Mouse (Mus musculus) cerebellum, postnatal 36 days (tissue): ENCODE data around the gene Acap1.

Source experiments
- DNase-seq, 2 experiments: peaks; one replicate each; pipeline ENCODE4 v3.0.0; 2021 to 2022; ENCODE audit warnings: mixed read lengths in 2 of 2

Gene Acap1

GRCm38 (mm10) chr11:69901406-69901846 lies 6.1 kb upstream of the Acap1 start:
- peak; percentile 94 to 95 for DNase-seq

GRCm38 (mm10) chr11:69900471-69901405 lies 5.4 kb upstream of the Acap1 start, which contains the start of the genes 2810408A11Rik and Neurl4:
2810408A11Rik (minus strand) TSS chr11:69900987.
Neurl4 (plus strand) TSS chr11:69901072.
- DNase-seq = peak; percentile 85 to 87

GRCm38 (mm10) chr11:69899870-69900269 lies 4.5 kb upstream of the Acap1 start:
- DNase-seq = no peak

- DNase-seq = no peak
Observed at GRCm38 (mm10) chr11:69894671-69895070, 668 bp downstream of the Acap1 start.

- DNase-seq = no peak
Observed at GRCm38 (mm10) chr11:69891482-69891881, 3.9 kb downstream of the Acap1 start.

- no peak for DNase-seq
Observed at GRCm38 (mm10) chr11:69886907-69887635, 8.3 kb downstream of the Acap1 start.

GRCm38 (mm10) chr11:69884663-69885062 lies 10.7 kb downstream of the Acap1 start:
- no peak for DNase-seq

GRCm38 (mm10) chr11:69884240-69884639 lies 11.1 kb downstream of the Acap1 start:
- DNase-seq = no peak

- DNase-seq = no peak
Observed at GRCm38 (mm10) chr11:69883527-69884151, 11.7 kb downstream of the Acap1 start.

- peak; percentile 41 to 45 for DNase-seq
Observed at GRCm38 (mm10) chr11:69883066-69883465, 12.3 kb downstream of the Acap1 start.

GRCm38 (mm10) chr11:69881787-69882670 lies 13.3 kb downstream of the Acap1 start:
- DNase-seq = no peak

- peak; percentile 69 to 81 for DNase-seq
Observed at GRCm38 (mm10) chr11:69880853-69881603, 14.3 kb downstream of the Acap1 start, which contains the start of gene Kctd11. Kctd11 (minus strand) TSS chr11:69881406.

- peak; percentile 63 to 64 for DNase-seq
Observed at GRCm38 (mm10) chr11:69880506-69880852, 14.9 kb downstream of the Acap1 start.

GRCm38 (mm10) chr11:69879711-69880110 lies 15.6 kb downstream of the Acap1 start:
- DNase-seq = no peak

- DNase-seq = no peak
Observed at GRCm38 (mm10) chr11:69878952-69879351, 16.4 kb downstream of the Acap1 start.

- DNase-seq = no peak
Observed at GRCm38 (mm10) chr11:69878399-69878798, 16.9 kb downstream of the Acap1 start.

- no peak for DNase-seq
Observed at GRCm38 (mm10) chr11:69877878-69878277, 17.5 kb downstream of the Acap1 start, which contains the start of gene Tmem95. Tmem95 (minus strand) TSS chr11:69878018.

- DNase-seq = peak; percentile 86 to 87
Observed at GRCm38 (mm10) chr11:69876867-69877266, 18.5 kb downstream of the Acap1 start.

- DNase-seq = no peak
Observed at GRCm38 (mm10) chr11:69876186-69876585, 19.2 kb downstream of the Acap1 start.

- no peak for DNase-seq
Observed at GRCm38 (mm10) chr11:69872451-69872850, 22.9 kb downstream of the Acap1 start.

GRCm38 (mm10) chr11:69871822-69872221 lies 23.5 kb downstream of the Acap1 start:
- no peak for DNase-seq
